Mouse (Mus musculus) kidney, adult 10 weeks (tissue): ENCODE measurements around the gene Ect2. TPM values are rescaled to one million over a fixed set of nuclear protein-coding genes. Genes with fewer than 3 reads are reported as not detected.

Experiments used
- polyA plus RNA-seq: library from polyadenylated mRNA; stranded (reverse); fragments of 350-450 nt; fragmentation: Illumina TruSeq; extraction: RNeasy Lipid Tissue Mini Kit (QIAGEN cat#74804); gene quantifications from one replicate; pipeline ENCODE4 v1.2.3, GENCODE M21; 2014; ENCODE audit warnings: low read depth, low replicate concordance

The Ect2 gene
- polyA plus RNA-seq: 11.9 TPM

GRCm38 (mm10) chr3:27153701-27154209, at the start of gene Ect2:
Gene Ect2, minus strand, starts transcription at chr3:27153878.

GRCm38 (mm10) chr3:27182733-27183600, 29.3 kb upstream of the Ect2 start, which contains the start of gene Nceh1:
Gene Nceh1, plus strand, starts transcription at chr3:27182965.

Other genes starting within 250 kb of the Ect2 start
- gene Nceh1, start 29.1 kb upstream of the Ect2 start, polyA plus RNA-seq: 478 TPM
- gene Tnfsf10, start 163.2 kb upstream of the Ect2 start, polyA plus RNA-seq: 45.6 TPM
- not detected for gene Ghsr, start 217.5 kb upstream of the Ect2 start, polyA plus RNA-seq